Mouse (Mus musculus) C2C12 (cell line): Measurements from ENCODE around the gene Kif13a.

ENCODE experiments used
- CEBPB ChIP-seq: IDR thresholded peaks from one replicate; pipeline ENCODE4 v1.6.1; 2011; ENCODE audit warnings: low read depth, mild to moderate bottlenecking, control low read depth, moderate library complexity
- CTCF ChIP-seq: IDR thresholded peaks from one replicate; pipeline ENCODE4 v1.5.1; 2011; ENCODE audit not compliant: control insufficient read depth, insufficient read depth, insufficient read length
- FOSL1 ChIP-seq: IDR thresholded peaks from one replicate; pipeline ENCODE4 v1.8.0; 2011; ENCODE audit warnings: mild to moderate bottlenecking, low read length; ENCODE audit not compliant: poor library complexity, insufficient read depth, severe bottlenecking
- MAX ChIP-seq: IDR thresholded peaks from one replicate; pipeline ENCODE4 v1.6.1; 2011; ENCODE audit warnings: mild to moderate bottlenecking, control low read depth
- MYOD1 ChIP-seq: IDR thresholded peaks from one replicate; pipeline ENCODE4 v1.6.1; 2011; ENCODE audit warnings: low read depth; ENCODE audit not compliant: control insufficient read depth, insufficient read length
- MYOG ChIP-seq: IDR thresholded peaks from one replicate; pipeline ENCODE4 v1.6.1; 2011; ENCODE audit not compliant: control insufficient read depth, insufficient read length; ENCODE audit errors: extremely low read depth
- USF1 ChIP-seq: IDR thresholded peaks from one replicate; pipeline ENCODE4 v1.6.1; 2011; ENCODE audit warnings: low read depth, mild to moderate bottlenecking, control low read depth, moderate library complexity

- TF ChIP-seq USF1 (no peak), CTCF (no peak), MAX (no peak), CEBPB (no peak), MYOD1 (no peak), MYOG (no peak), FOSL1 (no peak)
These were observed 149.8 kb downstream of the Kif13a start for GRCm38 (mm10) chr13:46779831-46780230.
